Mouse (Mus musculus): ENCODE results near the gene Rnf144b.

Gene Rnf144b

DNA sequence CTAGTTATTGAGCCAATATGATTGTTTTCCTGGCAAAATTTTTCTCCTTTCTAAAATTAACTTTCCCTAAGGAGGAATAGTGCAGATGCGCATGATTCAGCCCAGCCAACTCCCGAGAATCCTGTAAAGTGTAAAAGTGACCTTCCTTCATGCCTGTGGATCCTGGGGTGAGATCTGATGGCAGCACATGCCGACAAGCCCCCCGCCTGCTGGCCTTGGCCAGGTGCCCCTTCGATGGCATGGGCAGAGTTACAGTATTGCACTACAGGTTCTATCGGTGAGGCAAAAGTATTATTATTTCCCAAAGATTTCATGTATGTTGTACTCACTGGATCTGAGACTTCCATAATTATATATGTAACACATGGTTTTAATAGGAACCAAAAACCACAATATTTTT, 2.5 kb downstream of the Rnf144b start:
- DNase-seq = no peak

DNA sequence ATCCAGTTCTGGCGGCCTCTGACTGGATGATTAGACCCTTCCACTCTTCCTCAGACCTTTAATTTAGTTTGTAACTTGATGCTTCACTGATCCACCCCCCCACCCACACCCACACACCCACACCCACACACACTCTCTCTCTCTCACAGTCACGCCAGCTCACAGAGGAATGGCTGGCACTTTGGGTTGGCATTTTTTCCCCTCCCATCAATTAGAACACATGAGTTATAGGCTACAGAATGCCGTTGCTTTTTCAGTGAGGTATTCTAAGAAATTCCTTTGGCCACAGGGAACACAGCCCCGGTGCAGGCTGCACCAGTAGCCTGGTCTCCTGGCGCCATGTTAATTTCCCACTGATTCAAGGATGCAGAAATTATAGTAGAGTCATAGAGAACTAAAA, 3.1 kb downstream of the Rnf144b start:
- DNase-seq = no peak

DNA sequence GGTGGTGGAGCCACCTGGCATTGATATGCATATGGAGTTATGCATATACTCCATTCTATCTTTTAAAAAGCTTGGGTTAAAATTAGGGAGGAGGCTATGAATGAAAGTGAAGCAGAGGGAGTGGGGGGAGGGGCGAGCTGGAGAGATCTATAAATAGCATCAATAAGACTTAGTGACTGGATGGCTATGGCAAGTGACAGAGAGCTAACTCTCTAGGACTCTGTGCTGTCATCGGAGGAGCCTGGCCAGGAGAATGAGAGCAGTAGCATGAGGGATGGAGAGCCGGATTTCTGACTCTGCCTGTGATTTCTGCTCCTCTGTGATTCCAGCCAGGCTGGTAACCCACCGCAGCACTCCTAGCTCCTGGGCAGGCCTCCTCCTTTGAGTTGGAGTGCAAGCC, 6.6 kb downstream of the Rnf144b start:
- DNase-seq = no peak

DNA sequence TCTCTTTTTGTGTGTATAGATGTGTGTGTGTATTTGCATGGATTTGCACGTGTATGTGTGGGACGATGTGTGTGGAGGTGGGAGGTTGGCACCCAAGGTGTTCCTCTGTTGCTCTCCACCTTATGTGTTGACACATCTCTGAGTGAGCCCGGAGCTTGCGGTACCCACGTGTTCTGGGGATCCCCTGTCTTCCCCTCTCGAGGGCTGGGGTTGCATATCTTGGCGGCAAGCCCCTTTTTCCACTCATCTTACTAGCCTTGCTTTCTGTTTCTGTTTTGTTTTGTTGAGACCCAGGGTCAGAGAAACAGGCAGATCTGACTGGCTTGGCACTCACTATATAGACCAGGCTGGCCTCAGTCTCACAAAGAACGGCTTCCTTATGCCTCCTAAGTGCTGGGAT, 10.6 kb downstream of the Rnf144b start:
- no peak for DNase-seq

DNA sequence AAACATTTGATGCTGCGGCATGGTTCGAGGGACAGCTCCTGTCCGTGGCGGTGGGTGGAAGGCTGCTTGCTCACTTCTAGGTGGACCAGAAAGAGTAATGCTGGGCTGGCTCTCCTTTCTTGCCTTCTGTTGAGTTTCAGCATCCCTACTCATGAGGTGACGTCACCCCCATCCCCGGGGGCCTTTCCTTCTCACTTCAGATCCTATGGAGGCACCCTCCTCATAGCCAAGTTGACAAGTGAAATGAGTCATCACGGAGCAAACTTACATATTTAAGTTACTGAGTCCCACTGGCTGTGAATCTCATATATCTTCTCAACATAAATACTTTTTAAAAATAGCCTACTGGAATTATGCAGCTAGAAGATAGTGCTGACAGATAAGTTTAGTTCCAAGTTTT, 12.4 kb downstream of the Rnf144b start:
- no peak for DNase-seq

DNA sequence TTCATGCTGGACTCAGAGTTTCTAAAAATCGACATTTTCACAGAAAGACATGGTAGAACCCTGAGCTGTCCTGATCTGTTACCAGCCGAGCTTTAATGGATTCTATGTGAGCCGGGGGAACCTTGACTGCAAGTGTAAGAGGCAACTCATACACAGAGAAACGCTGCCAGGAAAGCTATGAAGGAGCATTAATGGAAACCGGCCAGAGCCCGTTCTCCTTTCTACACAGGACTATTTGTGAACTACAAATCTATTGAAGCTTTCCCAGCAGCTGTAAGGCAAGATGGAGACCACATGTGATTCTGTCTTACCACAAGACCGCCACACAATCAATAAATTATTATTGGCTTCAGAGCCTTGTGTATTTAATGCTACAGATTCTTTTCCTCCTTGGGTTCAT, 13.3 kb downstream of the Rnf144b start:
- no peak for DNase-seq

DNA sequence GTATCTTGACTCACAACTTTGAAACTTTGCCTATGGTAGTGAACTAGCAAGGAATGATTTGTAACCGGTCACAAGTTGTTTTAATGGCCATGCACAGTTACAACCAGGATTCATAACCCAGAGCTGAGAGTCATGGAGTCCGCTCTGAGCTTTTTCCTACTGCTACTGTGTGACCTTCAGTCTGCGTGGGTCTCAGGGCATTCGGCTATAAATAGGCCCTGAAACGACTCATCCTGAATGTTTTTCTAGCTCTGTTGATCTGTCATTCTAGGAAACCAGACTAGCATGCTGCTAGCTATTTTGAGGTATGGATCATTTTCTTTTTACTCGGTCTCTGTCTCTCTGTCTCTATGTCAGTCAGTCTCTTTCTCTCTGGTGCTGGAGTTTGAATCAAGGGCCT, 20.3 kb downstream of the Rnf144b start:
- no peak for DNase-seq

DNA sequence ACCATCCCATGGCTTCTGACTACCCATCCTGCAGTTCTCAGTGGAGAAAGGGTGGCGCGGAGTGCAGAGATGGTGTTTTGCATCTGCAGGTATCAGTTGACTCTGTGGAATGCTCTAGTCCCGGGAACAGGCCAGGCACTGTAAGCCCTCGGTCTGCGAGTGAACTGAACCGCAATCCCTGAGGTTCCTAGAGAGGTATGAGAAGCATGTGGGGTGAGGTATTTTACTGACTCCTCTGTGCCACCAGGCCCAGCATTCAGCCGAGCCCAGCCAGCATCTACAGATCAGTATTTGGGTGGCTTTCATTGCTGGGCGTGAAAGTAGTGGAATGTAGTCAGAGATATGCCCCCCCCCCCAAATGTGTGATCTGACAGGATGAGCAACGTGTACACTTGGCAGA, 23.5 kb downstream of the Rnf144b start:
- no peak for DNase-seq

DNA sequence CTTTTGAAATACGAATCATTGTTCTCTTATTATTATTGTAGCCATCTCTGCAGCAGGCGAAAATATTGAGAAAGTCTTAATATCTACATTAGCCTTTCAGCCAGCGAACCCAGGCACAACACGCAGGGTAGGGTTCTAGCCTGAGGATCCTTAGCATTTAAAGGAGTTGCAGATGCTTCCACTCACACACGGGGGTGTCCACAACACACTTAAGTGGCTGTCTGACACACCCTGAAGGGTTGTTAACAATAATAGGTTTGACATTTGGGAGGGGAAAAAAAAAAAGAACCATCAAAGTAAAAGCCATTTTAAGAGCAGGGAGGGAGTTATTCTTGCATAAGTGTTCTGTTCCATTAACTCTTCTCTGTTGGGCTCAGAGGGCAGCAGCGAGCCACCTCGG, 23.9 kb downstream of the Rnf144b start:
- no peak for DNase-seq

DNA sequence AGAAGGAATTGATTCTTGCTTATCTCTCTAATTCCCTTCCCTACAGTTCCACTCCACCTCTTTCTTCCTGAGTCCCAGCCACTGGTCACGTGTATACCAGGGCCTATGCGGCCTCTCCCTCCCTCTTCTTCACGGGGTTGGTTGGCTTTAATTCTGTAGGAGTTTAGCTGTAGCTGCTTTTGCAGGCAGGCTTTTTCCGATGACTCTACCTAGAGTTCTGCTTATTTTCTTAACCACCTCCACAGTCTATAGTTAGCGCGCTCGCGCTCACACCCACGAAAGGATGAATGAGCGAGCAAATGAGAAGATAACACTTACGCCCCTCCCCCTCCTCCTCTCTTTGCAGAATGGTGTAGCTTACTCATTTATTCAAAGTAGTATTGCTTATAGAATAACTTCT, 26.1 kb downstream of the Rnf144b start:
- no peak for DNase-seq

DNA sequence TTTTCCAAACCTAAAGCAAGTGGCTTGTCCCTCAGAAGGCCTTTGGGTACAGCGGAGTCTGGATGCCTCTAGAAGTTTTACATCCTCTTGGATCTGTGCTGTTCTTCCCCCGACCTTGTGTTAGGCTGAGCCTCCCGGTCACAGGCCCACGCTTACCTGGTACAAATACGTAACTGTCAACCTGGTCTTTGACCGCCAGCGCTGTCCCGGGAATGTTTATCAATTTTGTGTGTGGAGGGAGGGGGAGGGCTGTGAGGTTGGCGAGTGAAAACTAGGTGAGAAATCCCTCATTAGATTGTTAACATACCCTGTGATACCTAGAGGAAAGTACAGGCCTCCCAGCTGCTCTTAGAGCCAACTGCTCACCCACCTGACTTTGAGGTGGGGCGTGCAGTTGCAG, 27.5 kb downstream of the Rnf144b start:
- no peak for DNase-seq

DNA sequence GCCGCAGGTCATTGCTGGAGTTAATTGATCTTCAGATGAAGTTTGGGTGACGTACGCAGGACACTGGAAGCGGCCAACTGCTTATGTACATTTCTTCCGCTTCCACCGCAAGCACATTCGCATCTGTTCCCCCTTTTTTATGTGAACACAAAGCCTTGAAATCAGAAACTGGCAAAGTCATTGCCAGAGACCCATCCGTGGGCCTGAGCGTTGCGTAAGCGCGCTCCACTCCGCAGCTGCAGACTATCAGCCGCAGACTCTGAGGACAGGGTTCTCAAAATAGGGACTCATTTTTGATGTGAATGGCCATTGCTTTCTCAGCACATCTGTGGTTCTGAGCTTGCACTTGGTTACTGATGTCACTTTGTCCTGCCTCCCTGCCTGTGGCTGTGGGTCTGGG, 28.6 kb downstream of the Rnf144b start:
- DNase-seq = no peak

DNA sequence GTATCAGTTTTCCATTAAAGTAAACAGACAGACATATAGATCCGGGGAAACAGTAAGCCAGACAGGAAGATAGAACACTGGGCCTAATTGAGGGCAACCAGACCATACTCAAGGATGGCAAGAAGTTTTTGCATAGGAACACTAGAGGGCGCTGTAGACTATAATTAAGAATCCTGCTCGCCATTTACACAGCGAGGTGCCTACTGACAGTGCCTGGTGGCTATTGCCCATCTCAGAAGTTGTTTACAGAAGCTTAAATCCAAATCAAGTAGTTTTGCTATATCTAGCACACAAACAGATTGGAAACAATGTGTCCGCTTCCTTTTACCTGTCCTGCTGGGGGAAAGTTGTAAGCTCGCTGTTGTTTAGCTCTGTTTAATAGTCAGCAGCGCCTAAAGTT, 29.9 kb downstream of the Rnf144b start:
- peak; percentile 26 for DNase-seq

DNA sequence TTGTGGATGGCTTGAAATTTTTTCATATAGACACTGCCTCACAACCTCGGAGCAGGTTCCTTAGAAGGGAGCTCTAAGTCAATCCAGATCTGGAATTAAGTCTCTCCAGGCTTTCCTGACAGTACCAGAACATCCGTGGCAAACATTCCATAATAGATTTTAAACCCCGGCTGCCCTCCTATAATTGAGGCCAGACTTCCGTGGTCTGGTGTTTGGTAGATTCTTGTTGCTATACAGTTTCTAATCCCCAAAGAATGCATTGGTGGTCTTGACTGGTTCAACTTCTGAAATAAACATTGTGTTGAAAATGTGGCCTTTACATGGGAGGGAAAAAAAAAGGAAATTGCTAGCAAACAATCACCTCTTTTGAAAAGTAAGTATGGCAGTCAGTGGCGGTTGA, 30.8 kb downstream of the Rnf144b start:
- DNase-seq = no peak

DNA sequence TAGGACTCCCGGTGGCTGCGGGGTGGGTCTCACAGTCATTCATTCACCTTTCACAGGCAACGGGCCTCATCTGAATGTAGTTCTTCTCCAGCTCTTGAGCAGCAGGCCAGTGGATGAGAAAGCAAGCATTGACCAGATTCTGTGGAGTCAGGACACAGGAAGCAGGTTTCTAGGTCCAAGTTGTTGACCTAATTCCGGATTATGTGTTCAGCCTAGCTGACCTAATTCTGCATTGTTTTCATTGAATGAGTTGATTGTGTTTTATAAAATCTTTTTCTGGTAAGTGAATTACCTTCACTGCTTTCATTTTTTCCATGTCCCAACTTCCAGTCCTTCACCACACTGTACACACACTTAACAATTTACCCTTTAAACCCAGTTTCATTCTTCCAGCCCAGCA, 32.4 kb downstream of the Rnf144b start:
- DNase-seq = no peak

DNA sequence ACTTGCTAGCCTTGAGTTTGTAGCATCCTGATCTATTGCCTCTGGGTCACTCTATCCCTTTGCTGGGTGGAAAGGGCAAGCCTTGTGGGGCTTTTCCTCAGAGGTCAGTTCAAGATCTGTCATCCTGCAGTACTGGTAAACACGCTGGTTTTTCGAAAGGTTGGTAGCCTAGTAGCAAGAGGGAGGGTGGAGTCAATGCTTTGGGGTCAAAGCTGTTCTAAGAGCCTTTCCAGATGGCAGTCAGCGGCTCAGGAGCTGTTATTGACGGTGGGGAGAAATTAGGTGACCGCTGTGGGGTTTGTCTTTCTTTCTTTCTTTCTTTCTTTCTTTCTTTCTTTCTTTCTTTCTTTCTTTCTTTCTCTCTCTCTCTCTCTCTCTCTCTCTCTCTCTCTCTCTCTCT, 34.4 kb downstream of the Rnf144b start:
- DNase-seq = no peak

DNA sequence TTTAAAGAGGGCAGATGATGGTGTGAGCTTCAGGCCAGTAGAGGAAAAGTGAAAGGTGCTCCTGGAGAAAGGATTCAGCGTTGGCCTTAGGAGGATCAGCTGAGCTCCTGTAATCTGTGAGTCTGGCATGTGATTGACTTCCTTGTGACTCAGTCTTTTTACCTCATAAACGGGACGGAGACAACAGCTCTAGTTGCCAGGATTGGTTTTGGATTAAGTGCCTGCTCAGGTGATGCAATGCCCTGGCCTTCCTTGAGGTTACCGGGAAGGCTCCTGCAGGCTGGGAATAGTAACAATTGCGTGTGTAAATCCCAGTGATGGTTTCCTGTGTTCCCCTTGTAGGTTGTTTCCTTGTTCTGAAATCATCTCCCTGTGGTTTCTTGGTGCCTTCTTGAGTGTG, 39.5 kb downstream of the Rnf144b start:
- DNase-seq = no peak

DNA sequence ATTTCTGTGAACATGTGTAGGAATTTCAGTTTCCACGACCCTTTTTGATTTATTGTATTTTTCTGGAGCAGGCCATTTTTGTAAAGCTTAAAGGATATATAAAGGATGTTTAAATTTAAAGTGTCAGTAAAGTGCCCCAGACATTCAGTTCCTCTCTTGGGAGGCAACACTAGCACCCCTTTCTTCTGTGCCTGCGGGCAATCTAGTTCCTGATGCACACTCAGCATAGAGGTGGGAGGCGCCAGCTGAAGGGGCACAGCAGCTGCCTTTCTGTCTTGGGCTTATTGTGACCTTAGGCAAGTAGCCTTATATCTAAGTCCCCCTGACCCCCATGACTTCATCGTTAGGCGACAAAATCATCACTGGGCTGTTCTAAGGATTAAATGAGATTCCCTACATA, 42.3 kb downstream of the Rnf144b start:
- no peak for DNase-seq

DNA sequence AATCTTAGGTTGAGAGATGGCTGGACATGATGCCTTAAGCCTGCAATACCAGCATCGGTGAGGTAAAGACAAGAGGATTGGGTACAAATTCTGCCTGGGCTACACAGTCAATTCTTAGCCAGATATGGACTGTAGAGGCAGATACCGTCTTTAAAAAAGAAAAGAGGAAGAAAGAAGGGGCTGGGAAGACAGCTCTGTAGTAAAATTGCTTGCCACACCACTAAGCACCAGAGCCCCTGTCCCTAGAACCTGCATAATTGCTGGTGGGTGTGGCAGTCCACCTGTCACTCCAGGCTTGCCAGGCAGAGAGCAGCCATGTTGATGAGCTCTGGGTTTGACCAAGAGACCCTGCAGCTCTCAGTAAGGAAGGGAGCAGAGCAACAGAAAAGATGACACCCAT, 42.8 kb downstream of the Rnf144b start:
- no peak for DNase-seq

DNA sequence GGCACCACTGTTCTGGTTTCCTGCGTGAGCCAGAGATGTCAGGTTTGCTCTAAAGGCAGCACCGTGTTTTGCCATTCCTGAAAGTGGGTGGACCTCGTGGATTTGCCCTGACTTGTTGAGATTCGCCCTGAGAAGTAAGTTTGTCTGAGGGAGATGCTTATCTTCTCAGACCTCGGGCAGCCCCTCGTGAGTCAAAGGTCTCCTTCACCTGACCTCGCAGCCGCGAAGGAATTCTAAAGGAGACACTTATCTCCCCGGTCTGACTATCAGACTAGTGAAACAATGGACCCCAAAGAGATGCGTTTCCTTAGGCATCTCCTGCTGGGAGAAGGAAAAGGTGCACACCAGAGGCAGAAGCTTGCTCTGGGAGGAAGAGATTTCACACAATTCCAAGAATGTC, 46.0 kb downstream of the Rnf144b start:
- no peak for DNase-seq

DNA sequence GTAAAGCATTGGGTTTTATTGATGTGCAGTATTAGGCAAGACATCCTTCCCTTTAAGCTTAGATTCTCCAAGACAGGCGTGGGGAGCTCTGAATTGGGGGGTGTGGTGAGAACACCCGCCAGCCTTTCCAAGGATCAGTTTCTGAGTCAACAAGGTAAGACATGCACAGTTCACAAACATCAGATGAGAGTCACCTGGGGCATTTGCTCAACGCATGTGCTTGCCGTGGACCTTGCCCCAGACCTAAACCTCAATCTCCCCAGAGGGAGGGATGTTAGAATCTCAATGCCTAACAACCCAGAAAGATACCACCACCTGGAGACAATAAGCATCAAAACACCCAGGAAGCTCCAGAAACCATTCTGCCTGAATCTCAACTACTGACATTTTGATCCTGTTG, 47.6 kb downstream of the Rnf144b start:
- no peak for DNase-seq

DNA sequence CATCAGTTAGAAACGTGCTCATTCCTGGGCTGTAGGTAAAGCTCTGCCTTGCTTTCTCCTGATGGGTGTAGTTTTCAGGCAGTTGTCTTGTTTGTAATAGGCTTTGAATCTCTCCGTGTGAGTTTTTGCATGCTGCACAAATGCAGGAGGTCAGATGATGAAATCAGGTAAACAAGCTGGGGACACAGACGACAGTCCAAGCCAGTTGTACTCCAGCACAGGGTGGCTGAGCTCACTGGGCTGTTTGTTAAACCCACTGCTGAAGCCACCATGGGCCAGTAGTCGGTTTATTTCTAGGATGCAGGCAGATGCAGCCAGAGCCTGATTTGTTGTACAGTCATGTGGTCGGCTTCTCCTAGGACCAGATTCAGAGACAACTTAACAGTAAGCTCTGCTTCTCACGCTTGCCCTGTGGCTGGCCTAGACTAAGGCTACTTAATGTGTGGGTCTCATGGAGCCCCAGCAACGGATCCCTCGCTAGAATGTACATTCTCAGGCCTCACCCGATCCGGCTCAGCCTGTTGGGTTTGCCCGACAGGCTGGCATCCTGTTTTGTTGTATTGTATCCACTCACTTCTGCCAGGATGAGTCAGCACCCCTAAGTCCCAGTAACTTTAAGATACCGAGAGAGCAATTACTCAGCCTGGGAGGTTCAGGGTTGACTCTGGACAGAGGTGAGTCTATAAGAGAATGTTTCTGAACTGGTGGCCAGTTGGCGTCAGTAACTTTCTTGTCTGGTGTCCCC, 48.5 kb downstream of the Rnf144b start:
- no peak for DNase-seq

DNA sequence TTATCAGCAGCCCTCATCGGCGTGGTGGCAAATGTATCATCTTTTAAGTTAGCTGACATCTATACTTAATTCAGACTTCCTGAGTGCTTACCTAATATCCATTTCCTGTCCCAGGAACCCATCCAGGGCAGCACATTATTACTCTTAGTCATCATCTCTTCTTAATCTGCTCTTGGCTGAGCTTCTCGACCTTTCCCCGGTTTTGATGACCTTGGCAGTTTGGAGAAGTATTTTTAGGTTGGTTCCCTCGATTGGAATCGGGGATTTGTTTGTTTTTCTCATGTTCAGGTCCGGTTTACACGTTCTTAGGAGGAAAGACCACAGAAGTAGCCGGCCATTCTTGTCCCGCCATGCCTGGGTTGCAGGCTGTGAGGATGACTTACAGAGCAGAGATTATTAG, 50.4 kb downstream of the Rnf144b start:
- DNase-seq = no peak

DNA sequence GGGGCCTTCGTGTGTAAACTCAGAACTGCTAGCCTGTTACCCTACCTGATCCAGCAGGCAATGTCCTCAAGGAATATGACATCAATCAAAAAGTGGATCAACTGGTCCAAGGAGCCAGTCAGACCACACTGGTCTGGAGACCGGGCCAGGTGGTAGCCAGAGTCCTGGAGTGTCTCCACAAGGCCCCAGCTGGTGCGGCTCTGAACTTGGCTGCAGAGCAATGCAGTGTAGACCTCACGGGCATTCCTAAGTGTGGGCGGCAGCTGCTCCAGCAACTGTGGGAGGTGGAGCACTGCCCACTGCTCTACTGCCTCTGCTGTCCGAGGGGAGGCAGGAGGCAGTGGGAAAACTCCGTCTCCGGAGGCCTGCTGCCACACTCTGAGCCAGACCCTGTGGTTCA, 55.7 kb downstream of the Rnf144b start:
- no peak for DNase-seq

DNA sequence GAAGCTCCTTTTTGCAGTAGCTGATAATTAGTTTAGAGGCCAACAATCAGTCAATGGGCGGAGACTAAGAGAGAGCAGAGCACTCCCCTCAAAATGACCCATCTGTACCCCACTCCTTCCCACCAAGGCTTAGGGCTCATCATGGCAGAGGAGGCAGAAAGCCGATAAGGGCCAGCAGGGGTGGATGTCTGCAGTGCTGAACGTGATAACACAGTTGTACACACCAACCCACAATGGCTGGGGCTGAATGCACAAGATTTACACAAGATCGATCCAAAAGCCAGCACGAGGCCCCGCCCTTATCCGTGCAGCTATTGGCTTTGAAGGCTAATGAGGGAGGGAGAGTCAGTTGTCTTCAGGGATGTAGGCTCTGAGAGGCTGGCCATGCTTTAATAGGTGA, 58.3 kb downstream of the Rnf144b start:
- no peak for DNase-seq

DNA sequence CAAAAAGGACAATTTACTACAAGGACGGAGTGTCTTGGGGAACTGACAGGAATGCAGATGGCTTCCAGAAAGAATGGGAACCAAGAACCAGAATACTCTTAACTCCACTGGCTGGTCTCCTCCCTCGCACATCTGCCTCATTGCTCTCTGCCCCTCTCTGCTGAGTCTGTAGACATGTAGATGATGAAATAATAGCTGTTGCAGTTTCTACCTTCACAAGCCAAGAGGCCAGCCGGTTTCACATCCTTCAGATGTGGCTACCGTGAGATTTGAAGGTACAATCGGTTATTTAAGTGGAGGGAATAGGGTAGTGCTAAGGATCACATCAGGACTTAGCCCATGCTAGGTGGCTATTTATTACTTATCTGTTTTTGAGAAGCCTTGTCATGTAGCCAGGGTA, 59.9 kb downstream of the Rnf144b start:
- DNase-seq = no peak

Measured in cerebellum, adult 11-12 months (tissue).